Mouse (Mus musculus): ENCODE data around the gene Glyatl3. TPM values are rescaled to one million over a fixed set of nuclear protein-coding genes. Genes with fewer than 3 reads are reported as not detected.
A peak's percentile ranks its signal among the peaks of the same experiment; 100 is the strongest.

Glyatl3 gene
- polyA plus RNA-seq (2015; fragmentation: Nextera tagmentation; extraction: Ambion mirVana): not detected in 2 replicates

DNA sequence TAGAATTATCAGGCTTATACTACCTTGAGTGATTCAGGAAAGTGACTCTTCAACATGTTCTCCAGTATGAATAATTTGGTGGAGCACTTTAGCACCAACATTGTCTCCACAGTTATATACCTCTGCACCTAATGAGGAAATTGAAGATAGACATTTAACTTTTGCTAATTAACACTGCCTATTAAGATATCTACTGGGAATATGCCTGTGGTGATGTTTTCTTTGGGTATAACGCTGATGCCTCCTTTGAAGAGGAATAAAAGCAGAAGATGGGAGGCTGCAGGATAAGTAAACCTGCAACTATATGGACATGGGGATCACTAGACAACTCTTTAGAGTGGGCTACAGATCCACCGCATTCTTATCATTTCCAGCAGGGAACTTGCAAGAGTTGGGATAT is at the start of gene Glyatl3:
Gene Glyatl3 (minus strand): TSS at position 101 of the 400 bp plus-strand sequence.
- WGBS: 96% methylated on average over 2 of the region's 2 CpGs
- ATAC-seq (ENCODE audit: low FRiP score, low read depth): no peak
- Histone ChIP-seq H3K27ac (replicated peaks) (no peak within 1 kb of the TSS), H3K36me3 (no peaks in the 10 kb centered on the region), H3K4me2 (no peak within 1 kb of the TSS), H3K9me3 (no peaks in the 10 kb centered on the region), H3K9ac (no peak within 1 kb of the TSS), H3K4me3 (no peak within 1 kb of the TSS), H3K4me1 (replicated peaks) (no peaks in the 10 kb centered on the region), H3K27me3 (no peaks in the 10 kb centered on the region)

DNA sequence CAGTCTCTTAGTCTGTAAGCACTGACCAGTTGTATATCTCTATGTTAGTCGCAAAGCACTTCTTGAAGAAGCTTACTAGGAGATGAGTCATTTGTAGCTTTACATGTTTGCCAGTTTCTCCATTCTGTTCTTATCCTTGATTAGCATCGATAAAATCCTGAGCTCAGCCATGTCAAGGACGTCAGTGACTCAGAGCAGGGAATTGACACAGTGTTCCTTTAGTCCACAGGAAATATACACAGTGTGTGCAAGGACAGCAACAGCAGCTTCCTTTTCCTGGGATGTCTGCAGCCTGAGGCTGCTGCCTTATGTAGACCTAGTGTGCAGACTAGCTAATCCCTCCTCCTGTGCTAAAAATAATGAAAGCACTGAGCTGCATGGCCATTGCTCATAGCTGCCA is 34.4 kb upstream of the Glyatl3 start:
- Histone ChIP-seq H3K4me3 (no peak overlapping the region), H3K4me1 (replicated peaks) (no peaks in the 10 kb centered on the region), H3K4me2 (no peak overlapping the region), H3K27me3 (no peaks in the 10 kb centered on the region), H3K9ac (no peak overlapping the region), H3K36me3 (peaks cover 36% of the 10 kb centered on the region), H3K9me3 (no peaks in the 10 kb centered on the region), H3K27ac (replicated peaks) (no peak overlapping the region)
- no peak for ATAC-seq (ENCODE audit: low FRiP score, low read depth)
- WGBS: 88% methylated on average over 3 of the region's 3 CpGs

DNA sequence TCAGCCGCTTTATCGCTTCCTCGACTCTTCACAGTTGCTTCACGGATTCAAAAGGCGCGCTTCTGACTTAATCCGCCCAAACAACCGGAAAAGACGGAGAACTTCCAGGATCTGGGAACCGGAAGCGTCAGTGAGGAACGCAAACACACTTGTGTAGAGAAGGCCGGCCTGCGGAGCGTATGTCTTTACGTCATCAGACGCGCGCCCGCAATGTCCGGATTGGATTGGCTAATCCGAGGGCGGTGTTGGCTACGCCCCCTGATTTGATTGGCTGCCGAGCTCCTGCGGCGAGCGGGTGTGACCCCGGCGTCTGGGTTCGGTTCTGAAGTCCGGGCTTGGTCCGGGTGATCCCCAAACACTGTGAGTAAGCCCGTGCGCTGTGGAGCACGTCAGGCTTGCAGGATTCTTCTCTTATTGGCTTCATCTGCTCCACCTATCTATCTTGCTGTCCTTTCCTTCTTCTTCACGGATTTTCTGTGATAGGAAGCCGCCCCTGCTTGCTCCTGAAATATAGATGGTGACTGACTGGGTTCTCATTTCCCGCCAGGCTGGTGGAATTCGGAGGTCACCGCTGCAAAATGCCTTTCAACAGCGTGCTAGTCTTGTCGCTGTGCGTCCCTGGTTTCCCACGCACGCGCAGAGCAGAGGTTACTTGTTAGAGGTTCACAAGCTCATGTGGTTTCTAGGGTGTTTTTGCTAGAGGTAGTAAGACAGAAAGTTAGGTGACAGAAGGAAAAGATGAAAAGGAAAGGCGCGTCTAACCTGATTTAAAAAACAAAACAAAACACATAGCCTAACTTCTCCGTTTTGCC is 20.5 kb upstream of the Glyatl3 start, which contains the start of the genes Mut and Cenpq:
Gene Mut (plus strand): TSS at position 266 of the 812 bp plus-strand sequence.
Gene Cenpq (minus strand): TSS at position 628 of the 812 bp plus-strand sequence.
- Histone ChIP-seq H3K27me3 (no peaks in the 10 kb centered on the region), H3K27ac (replicated peaks) (peak within 1 kb of the TSS; percentile 94), H3K4me3 (peak within 1 kb of the TSS; percentile 55), H3K9ac (peak within 1 kb of the TSS; percentile 57), H3K4me1 (replicated peaks) (peaks cover 14% of the 10 kb centered on the region), H3K9me3 (no peaks in the 10 kb centered on the region), H3K36me3 (peaks cover 7% of the 10 kb centered on the region), H3K4me2 (peak within 1 kb of the TSS; percentile 90)
- under 1% methylated on average over 50 of the region's 50 CpGs for WGBS
- ATAC-seq (ENCODE audit: low FRiP score, low read depth): peak; percentile 100

DNA sequence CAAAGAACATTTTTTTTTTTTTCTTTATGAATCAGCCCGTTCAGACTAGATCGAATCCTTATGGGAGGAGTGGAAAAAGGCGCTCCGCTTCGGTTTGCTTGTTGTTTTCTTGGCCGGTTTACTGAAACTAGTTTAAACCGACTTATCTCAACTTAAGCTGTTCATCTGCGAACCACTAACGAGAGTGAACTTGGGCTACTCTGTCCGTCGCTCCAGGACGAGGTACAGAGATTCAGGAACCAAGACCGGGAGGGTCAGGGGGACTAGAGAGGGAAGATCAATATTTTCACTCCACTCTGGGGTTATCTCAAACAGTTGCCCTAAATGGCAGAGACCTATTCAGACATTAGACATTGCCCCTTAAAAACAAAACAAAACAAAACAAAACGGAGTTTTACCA is 19.8 kb upstream of the Glyatl3 start:
- Histone ChIP-seq H3K4me2 (peak overlapping the region; percentile 90), H3K27me3 (no peaks in the 10 kb centered on the region), H3K9me3 (no peaks in the 10 kb centered on the region), H3K27ac (replicated peaks) (no peak overlapping the region), H3K9ac (peak overlapping the region; percentile 34; the same call in 1 of the 2 replicates), H3K4me1 (replicated peaks) (peaks cover 14% of the 10 kb centered on the region), H3K36me3 (peaks cover 4% of the 10 kb centered on the region), H3K4me3 (peak overlapping the region; percentile 55)
- ATAC-seq (ENCODE audit: low FRiP score, low read depth): peak; percentile 35; the same call in 1 of the 2 replicates
- WGBS: under 1% methylated on average over 14 of the region's 14 CpGs

DNA sequence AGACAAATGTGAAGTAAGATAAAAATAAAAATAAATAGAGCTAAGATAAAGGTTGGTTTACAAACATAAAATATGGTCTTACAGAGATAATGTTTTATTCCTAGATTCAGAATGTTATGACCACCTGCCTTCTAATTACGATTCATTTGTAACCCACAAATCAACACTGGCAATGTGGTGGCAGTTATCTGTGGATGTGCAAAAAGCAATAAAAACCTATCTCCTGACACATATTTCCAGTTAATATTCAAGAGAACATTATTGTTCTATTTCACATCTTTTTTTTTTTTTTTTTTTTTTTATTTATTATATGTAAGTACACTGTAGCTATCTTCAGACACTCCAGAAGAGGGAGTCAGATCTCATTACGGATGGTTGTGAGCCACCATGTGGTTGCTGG is 1.3 kb upstream of the Glyatl3 start:
- Histone ChIP-seq H3K4me3 (no peak overlapping the region), H3K9me3 (no peaks in the 10 kb centered on the region), H3K27me3 (no peaks in the 10 kb centered on the region), H3K27ac (replicated peaks) (no peak overlapping the region), H3K36me3 (no peaks in the 10 kb centered on the region), H3K9ac (no peak overlapping the region), H3K4me1 (replicated peaks) (no peaks in the 10 kb centered on the region), H3K4me2 (no peak overlapping the region)
- ATAC-seq (ENCODE audit: low FRiP score, low read depth): no peak
- 99% methylated on average over 2 of the region's 2 CpGs for WGBS

DNA sequence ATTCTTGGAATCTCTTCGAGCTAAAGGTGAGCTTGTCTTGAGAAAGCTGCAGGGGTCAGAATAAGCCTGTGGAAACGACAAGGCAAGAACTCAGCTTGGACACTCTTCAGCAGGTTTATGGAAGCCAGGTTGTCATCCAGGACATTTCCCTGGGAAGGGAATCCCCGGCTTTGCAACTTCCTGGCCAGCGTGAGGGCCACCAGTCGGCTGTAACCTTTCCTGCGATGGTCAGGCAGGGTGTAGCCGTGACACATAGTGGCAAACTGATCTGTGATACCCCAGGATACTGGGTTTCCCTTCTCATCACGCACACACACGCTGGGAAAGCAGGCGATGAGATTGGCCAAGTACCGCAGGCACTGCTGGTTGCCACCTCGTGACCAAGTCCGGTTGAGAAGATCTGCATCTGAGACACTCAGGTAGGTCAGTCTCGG is 9.4 kb downstream of the Glyatl3 start:
- Histone ChIP-seq H3K9ac (no peak overlapping the region), H3K4me3 (peak overlapping the region; percentile 15; the same call in 1 of the 2 replicates), H3K27ac (replicated peaks) (no peak overlapping the region), H3K4me2 (peak overlapping the region; percentile 46), H3K9me3 (no peaks in the 10 kb centered on the region), H3K36me3 (no peaks in the 10 kb centered on the region), H3K4me1 (replicated peaks) (peaks cover 7% of the 10 kb centered on the region; the same call in 1 of the 2 replicates), H3K27me3 (no peaks in the 10 kb centered on the region)
- 12% methylated on average over 13 of the region's 14 CpGs for WGBS
- ATAC-seq (ENCODE audit: low FRiP score, low read depth): peak; percentile 54; the same call in 1 of the 2 replicates

DNA sequence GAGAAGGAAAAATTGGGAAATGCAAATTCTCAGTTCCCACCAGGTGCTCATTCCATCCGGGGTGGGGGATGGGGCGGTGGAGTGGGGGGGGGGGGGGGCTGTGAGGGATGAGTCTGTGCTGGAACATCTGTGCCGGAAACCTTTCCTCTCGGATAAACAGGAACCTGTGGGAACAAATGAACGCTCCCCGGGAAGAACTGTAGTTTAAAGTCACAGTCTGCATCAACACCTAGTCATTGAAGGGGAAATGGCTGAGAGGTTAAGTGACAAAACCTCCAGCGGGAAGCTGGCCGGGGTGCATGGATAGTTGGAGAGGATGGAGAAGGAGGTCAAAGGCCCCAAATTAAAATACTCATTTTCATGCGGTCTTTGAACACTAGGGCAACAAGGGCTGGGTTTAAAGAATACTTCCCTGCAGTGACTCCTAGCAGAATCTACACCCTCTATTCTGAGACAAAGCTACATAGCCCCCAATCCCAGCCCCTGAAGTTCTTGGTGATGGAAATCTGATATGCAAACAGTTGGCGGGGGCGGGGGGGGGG is 10.0 kb downstream of the Glyatl3 start:
- Histone ChIP-seq H3K27me3 (no peaks in the 10 kb centered on the region), H3K9me3 (no peaks in the 10 kb centered on the region), H3K4me1 (replicated peaks) (peaks cover 7% of the 10 kb centered on the region; the same call in 1 of the 2 replicates), H3K27ac (replicated peaks) (no peak overlapping the region), H3K9ac (no peak overlapping the region), H3K4me3 (no peak overlapping the region), H3K4me2 (peak overlapping the region; percentile 46; the same call in 1 of the 2 replicates), H3K36me3 (no peaks in the 10 kb centered on the region)
- peak; percentile 45 for ATAC-seq (ENCODE audit: low FRiP score, low read depth)
- WGBS: 8% methylated on average over 11 of the region's 11 CpGs

DNA sequence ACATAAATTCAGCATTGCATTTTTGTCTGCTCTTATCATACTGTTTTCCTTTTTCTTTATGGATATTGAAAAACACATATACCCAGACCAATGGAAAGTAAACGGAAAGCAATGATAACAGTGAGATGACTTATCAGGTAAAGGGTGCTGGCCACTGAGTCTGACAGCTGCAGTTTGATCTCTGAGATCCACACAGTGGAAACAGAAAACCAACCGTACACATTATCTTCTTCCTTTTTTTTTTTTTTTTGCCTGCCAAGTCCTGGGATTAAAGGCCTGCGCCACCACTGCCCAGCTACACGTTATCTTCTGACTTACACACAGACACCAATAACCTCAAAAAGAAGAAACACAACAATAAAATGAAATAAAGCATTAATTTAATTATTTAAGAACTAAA is 10.8 kb downstream of the Glyatl3 start:
- no peak overlapping the region for H3K9ac ChIP-seq
- no peaks in the 10 kb centered on the region for H3K9me3 ChIP-seq
- 75% methylated on average over 4 of the region's 4 CpGs for WGBS
- H3K27me3 ChIP-seq: no peaks in the 10 kb centered on the region
- no peak for ATAC-seq (ENCODE audit: low FRiP score, low read depth)
- H3K4me1 ChIP-seq (replicated peaks): peaks cover 7% of the 10 kb centered on the region; the same call in 1 of the 2 replicates
- no peaks in the 10 kb centered on the region for H3K36me3 ChIP-seq
- no peak overlapping the region for H3K4me2 ChIP-seq
- no peak overlapping the region for H3K4me3 ChIP-seq
- H3K27ac ChIP-seq (replicated peaks): no peak overlapping the region

DNA sequence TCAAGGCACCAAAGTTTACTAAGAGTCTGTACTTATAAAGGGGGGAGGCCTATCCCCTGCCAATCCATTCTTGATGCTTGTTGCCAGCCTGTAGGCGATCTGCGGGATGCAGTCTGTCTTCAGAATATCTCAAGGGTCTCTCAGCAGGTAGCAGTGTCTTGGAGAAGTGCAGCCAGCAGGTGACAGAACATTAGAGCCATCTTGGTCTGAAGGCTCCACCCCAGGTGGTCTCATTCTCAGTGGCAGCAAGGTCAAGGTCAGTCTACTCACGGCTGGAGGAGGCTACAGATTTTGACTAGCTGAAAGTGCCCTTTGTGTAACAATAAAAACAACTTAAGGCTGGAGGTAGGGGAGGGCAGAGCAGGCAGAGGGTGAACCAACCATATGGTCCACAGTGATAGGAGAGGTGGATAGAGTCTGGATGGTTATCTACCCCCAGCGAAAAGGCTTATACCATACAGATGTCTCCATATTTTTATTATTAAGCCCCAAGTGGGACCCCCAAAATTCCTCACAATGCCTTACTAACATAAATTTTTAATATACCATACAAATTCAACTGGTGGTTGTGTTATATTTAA is 14.3 kb downstream of the Glyatl3 start:
- Histone ChIP-seq H3K4me1 (replicated peaks) (peaks cover 7% of the 10 kb centered on the region; the same call in 1 of the 2 replicates), H3K9me3 (no peaks in the 10 kb centered on the region), H3K9ac (no peak overlapping the region), H3K36me3 (no peaks in the 10 kb centered on the region), H3K27ac (replicated peaks) (no peak overlapping the region), H3K4me3 (no peak overlapping the region), H3K27me3 (no peaks in the 10 kb centered on the region), H3K4me2 (no peak overlapping the region)
- WGBS: 31% methylated on average over 4 of the region's 4 CpGs
- ATAC-seq (ENCODE audit: low FRiP score, low read depth): no peak

DNA sequence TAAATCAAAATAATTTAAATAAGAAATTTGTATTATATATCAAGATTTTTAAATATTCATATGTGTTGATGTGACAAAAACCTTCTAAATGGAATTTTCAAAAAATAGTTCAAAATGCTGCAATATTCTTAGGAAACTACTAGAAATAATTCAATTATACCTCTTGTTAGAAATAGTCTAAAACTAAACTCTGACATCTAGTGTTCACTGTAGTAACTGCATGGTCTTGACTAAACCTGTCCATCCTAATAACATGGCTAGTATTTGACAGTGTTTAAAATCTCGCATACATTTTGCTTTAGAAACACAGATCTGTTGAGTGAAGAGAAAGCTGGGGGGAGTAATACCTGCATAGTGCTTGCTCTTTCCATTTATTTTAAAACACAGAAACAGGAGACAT is 17.3 kb downstream of the Glyatl3 start:
- 73% methylated on average over 1 of the region's 1 CpGs for WGBS
- Histone ChIP-seq H3K4me2 (no peak overlapping the region), H3K9me3 (no peaks in the 10 kb centered on the region), H3K9ac (no peak overlapping the region), H3K27me3 (no peaks in the 10 kb centered on the region), H3K4me3 (no peak overlapping the region), H3K4me1 (replicated peaks) (no peaks in the 10 kb centered on the region), H3K27ac (replicated peaks) (no peak overlapping the region), H3K36me3 (no peaks in the 10 kb centered on the region)
- no peak for ATAC-seq (ENCODE audit: low FRiP score, low read depth)

DNA sequence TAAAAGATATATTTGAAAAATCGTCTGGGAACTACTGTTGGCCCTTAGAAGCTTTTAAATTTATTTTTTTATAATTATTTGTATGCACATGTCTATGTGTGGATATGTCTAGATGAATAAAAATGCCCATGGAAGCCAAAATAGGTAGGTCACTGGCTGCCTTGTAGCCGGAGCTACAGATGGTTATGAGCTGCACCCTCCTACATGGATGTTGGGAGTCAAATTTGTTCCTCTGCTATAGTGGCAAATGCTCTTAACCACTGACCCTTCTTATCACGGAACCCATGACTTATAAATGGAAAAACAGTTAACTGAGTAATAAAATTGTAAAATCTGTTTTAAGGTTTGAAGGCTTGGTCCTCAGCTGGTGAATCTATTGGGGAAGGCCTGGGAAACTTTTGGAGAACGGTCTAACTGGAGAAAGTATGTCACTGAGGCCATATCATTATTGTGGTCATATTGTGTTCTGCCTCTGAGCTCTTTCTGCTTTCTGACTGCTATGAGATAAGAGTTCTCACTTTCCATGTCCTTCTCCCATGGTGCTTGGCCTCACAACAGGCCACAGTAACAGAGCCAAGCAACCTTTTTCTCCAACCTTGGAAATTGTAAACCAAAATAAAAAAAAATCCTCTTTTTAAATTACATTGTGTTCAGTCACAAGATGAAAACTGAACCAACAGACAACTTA is 26.2 kb downstream of the Glyatl3 start:
- no peaks in the 10 kb centered on the region for H3K4me1 ChIP-seq (replicated peaks)
- no peak overlapping the region for H3K27ac ChIP-seq (replicated peaks)
- no peaks in the 10 kb centered on the region for H3K27me3 ChIP-seq
- 87% methylated on average over 4 of the region's 4 CpGs for WGBS
- no peaks in the 10 kb centered on the region for H3K9me3 ChIP-seq
- no peak overlapping the region for H3K4me2 ChIP-seq
- no peak overlapping the region for H3K4me3 ChIP-seq
- ATAC-seq (ENCODE audit: low FRiP score, low read depth): no peak
- no peak overlapping the region for H3K9ac ChIP-seq
- no peaks in the 10 kb centered on the region for H3K36me3 ChIP-seq
